Mouse (Mus musculus): ENCODE measurements at regions not wholly inside any gene's neighbourhood (a gene's known extent, or its start where the extent isn't known, plus 50 kb on each side); places are given as distances from the start of the nearest gene placed in this dataset.

DNA sequence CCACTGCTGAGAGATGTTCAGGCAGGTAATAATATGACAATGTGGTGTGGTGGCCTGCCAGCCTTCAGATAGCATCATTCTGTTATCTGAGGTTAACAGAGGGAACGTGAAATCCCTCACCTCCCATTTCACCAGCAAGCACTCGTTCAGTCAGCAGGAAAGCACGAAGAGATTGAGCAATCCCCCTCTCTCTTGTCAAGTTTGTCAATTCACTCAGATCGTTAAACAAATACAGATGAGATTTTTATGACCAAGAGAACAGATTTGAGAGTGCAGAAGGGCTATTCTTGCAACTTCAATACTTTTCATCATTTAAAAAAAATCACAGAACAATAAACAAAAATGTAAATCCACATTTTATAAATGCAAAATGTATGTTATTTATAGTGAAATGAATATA lies 380.9 kb upstream of the Mctp2 start:
- H3K4me3 ChIP-seq (ENCODE audit: insufficient read depth, low read depth, low read length): no peak overlapping the region
- TF ChIP-seq CTCF (IDR thresholded peaks at IDR 0.05; ENCODE audit: insufficient read depth, low read depth, low read length) (no peak), POLR2A (IDR thresholded peaks at IDR 0.05; ENCODE audit: insufficient read depth, low read depth, low read length) (no peak)
- no peaks in the 10 kb centered on the region for H3K4me1 ChIP-seq (ENCODE audit: control insufficient read depth, insufficient read depth, low read length)
- WGBS: 81% methylated on average over 4 of the region's 4 CpGs
- H3K27ac ChIP-seq (ENCODE audit: insufficient read depth, low read depth, low read length): no peak overlapping the region

GRCm38 (mm10) chr7:72691396-72691795 lies 385.0 kb upstream of the Mctp2 start:
- no peak for TF ChIP-seq POLR2A (IDR thresholded peaks at IDR 0.05; ENCODE audit: insufficient read depth, low read depth, low read length)
- no peak for TF ChIP-seq CTCF (IDR thresholded peaks at IDR 0.05; ENCODE audit: insufficient read depth, low read depth, low read length)
- no peak overlapping the region for H3K4me3 ChIP-seq (ENCODE audit: insufficient read depth, low read depth, low read length)
- no peaks in the 10 kb centered on the region for H3K4me1 ChIP-seq (ENCODE audit: control insufficient read depth, insufficient read depth, low read length)
- no peak overlapping the region for H3K27ac ChIP-seq (ENCODE audit: insufficient read depth, low read depth, low read length)
- 79% methylated on average over 3 of the region's 3 CpGs for WGBS

DNA sequence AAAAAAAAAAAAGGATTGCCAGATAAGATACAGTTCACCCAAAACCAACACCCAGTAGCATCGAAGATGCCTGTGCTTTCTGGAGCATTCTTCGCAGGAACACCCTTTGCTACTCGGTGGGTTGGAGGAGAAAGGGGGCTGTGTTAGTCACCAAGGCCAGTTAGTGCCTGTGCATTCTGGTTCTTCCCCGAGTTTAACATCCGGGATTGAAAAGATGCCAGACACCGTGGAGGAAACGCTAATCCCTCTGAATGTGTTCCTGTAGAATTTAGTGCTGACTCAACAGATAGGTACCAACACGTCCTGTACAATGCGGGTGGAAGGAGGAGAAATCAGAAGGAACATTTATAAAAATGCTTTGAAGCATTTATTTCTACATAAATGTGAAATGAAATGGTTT lies 385.5 kb upstream of the Mctp2 start:
- Histone ChIP-seq H3K4me1 (ENCODE audit: control insufficient read depth, insufficient read depth, low read length) (no peaks in the 10 kb centered on the region), H3K4me3 (ENCODE audit: insufficient read depth, low read depth, low read length) (no peak overlapping the region), H3K27ac (ENCODE audit: insufficient read depth, low read depth, low read length) (no peak overlapping the region)
- TF ChIP-seq POLR2A (IDR thresholded peaks at IDR 0.05; ENCODE audit: insufficient read depth, low read depth, low read length): no peak
- TF ChIP-seq CTCF (IDR thresholded peaks at IDR 0.05; ENCODE audit: insufficient read depth, low read depth, low read length): no peak
- 74% methylated on average over 9 of the region's 9 CpGs for WGBS

DNA sequence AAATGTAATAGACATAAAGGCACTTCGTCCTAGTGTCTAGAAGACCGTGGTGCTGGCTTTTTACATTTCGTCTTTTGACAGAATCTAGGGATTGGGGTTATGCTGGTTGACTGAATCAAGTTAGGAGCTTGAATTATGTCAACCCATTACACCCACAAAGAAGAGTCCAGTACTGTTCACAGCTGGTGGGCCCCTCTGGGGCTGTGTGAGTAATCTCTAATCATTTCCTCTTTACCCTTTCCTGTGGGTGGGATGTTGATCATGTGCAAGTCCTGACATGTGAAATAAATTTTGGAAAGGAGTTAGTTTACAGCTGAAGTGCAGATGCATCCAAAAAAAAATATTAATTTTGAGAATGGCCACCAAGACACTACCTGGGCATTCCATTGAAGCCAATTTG lies 390.3 kb upstream of the Mctp2 start:
- H3K27ac ChIP-seq (ENCODE audit: insufficient read depth, low read depth, low read length): no peak overlapping the region
- 91% methylated on average over 3 of the region's 3 CpGs for WGBS
- H3K4me3 ChIP-seq (ENCODE audit: insufficient read depth, low read depth, low read length): no peak overlapping the region
- no peaks in the 10 kb centered on the region for H3K4me1 ChIP-seq (ENCODE audit: control insufficient read depth, insufficient read depth, low read length)
- TF ChIP-seq POLR2A (IDR thresholded peaks at IDR 0.05; ENCODE audit: insufficient read depth, low read depth, low read length) (no peak), CTCF (IDR thresholded peaks at IDR 0.05; ENCODE audit: insufficient read depth, low read depth, low read length) (no peak)

GRCm38 (mm10) chr7:72703652-72704341 lies 397.4 kb upstream of the Mctp2 start:
- Histone ChIP-seq H3K4me1 (ENCODE audit: control insufficient read depth, insufficient read depth, low read length) (no peaks in the 10 kb centered on the region), H3K4me3 (ENCODE audit: insufficient read depth, low read depth, low read length) (no peak overlapping the region), H3K27ac (ENCODE audit: insufficient read depth, low read depth, low read length) (no peak overlapping the region)
- no peak for TF ChIP-seq POLR2A (IDR thresholded peaks at IDR 0.05; ENCODE audit: insufficient read depth, low read depth, low read length)
- TF ChIP-seq CTCF (IDR thresholded peaks at IDR 0.05; ENCODE audit: insufficient read depth, low read depth, low read length): no peak
- WGBS: 88% methylated on average over 5 of the region's 5 CpGs

GRCm38 (mm10) chr7:72711193-72712131 lies 405.1 kb upstream of the Mctp2 start:
- no peak overlapping the region for H3K4me3 ChIP-seq (ENCODE audit: insufficient read depth, low read depth, low read length)
- WGBS: 88% methylated on average over 8 of the region's 8 CpGs
- H3K4me1 ChIP-seq (ENCODE audit: control insufficient read depth, insufficient read depth, low read length): no peaks in the 10 kb centered on the region
- TF ChIP-seq POLR2A (IDR thresholded peaks at IDR 0.05; ENCODE audit: insufficient read depth, low read depth, low read length): no peak
- no peak for TF ChIP-seq CTCF (IDR thresholded peaks at IDR 0.05; ENCODE audit: insufficient read depth, low read depth, low read length)
- H3K27ac ChIP-seq (ENCODE audit: insufficient read depth, low read depth, low read length): no peak overlapping the region

GRCm38 (mm10) chr7:72715401-72715800 lies 409.0 kb upstream of the Mctp2 start:
- H3K4me3 ChIP-seq (ENCODE audit: insufficient read depth, low read depth, low read length): no peak overlapping the region
- WGBS: 88% methylated on average over 5 of the region's 5 CpGs
- no peak for TF ChIP-seq POLR2A (IDR thresholded peaks at IDR 0.05; ENCODE audit: insufficient read depth, low read depth, low read length)
- TF ChIP-seq CTCF (IDR thresholded peaks at IDR 0.05; ENCODE audit: insufficient read depth, low read depth, low read length): no peak
- no peak overlapping the region for H3K27ac ChIP-seq (ENCODE audit: insufficient read depth, low read depth, low read length)
- H3K4me1 ChIP-seq (ENCODE audit: control insufficient read depth, insufficient read depth, low read length): no peaks in the 10 kb centered on the region

DNA sequence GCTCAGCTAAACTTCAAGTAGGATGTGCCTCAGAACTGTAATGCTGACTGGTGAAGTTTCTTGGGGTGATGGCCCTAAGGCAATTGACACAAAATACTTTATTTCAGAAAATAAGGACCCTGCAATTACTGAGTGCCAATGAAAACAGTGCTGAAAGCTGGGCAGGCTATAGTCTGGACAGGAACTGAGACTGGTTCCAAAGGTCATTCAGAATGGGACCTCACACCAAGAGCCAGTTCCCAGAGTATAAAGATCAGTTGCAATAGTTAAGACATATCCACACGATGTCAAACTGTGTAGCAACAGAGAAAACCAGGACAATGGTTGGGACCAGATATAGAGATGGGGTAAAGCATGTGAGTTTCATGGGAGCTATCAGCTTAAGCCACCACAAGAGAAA lies 409.6 kb upstream of the Mctp2 start:
- Histone ChIP-seq H3K27ac (ENCODE audit: insufficient read depth, low read depth, low read length) (no peak overlapping the region), H3K4me3 (ENCODE audit: insufficient read depth, low read depth, low read length) (no peak overlapping the region), H3K4me1 (ENCODE audit: control insufficient read depth, insufficient read depth, low read length) (no peaks in the 10 kb centered on the region)
- WGBS: 57% methylated on average over 1 of the region's 1 CpGs
- TF ChIP-seq CTCF (IDR thresholded peaks at IDR 0.05; ENCODE audit: insufficient read depth, low read depth, low read length): no peak
- TF ChIP-seq POLR2A (IDR thresholded peaks at IDR 0.05; ENCODE audit: insufficient read depth, low read depth, low read length): no peak

DNA sequence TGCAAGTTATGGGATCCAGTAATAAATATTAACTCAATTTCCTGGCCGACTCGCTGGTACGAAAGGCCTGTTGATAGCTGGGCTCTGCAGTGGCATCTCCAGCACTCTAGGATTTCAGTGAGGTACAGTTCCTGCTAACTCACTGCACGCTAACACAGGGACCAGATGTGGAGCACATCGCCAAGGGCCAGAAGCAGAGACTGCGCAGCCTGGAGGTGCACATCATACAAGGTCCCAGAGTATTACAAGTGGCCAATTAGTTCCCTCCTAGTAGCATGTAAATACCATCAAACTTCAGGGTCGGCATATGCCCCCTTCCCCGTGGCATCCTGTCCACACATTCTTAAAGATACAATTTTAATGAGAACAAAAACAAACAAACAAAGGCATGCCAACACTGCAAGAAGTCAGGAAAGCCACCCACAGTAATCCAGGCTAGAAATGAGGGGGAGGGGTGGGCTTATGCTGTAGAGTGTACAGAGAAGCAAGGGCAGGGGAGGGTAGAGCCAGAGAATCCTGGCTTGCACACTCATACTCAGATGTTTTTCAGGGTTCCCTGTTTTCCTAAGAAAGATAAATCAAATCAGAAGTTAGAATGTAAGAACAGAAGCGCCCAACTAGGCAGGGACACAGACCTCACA lies 419.9 kb upstream of the Mctp2 start:
- TF ChIP-seq POLR2A (IDR thresholded peaks at IDR 0.05; ENCODE audit: insufficient read depth, low read depth, low read length): no peak
- TF ChIP-seq CTCF (IDR thresholded peaks at IDR 0.05; ENCODE audit: insufficient read depth, low read depth, low read length): no peak
- Histone ChIP-seq H3K4me3 (ENCODE audit: insufficient read depth, low read depth, low read length) (no peak overlapping the region), H3K4me1 (ENCODE audit: control insufficient read depth, insufficient read depth, low read length) (no peaks in the 10 kb centered on the region), H3K27ac (ENCODE audit: insufficient read depth, low read depth, low read length) (no peak overlapping the region)
- 82% methylated on average over 9 of the region's 9 CpGs for WGBS
